Mouse (Mus musculus) erythroblast, adult 5-6 weeks (primary cell): ENCODE measurements around the gene Galnt7. TPM values are rescaled to one million over a fixed set of nuclear protein-coding genes. Genes with fewer than 3 reads are reported as not detected.

Experiments used
- ATAC-seq: replicated peaks from 2 replicates; pipeline ENCODE4 v1.8.0; 2016; ENCODE audit warnings: moderate number of reproducible peaks, mild to moderate bottlenecking, moderate TSS enrichment, inconsistent platforms; ENCODE audit not compliant: poor library complexity, low FRiP score, severe bottlenecking
- total RNA-seq, 2 experiments: library from RNA; stranded (forward) in 1 of 2; stranded (reverse) in 1 of 2; fragments of 150-400 nt in 1 of 2; fragments of 200-764, 138-1000 nt in 1 of 2; gene quantifications; 2 replicates each; pipeline versions ENCODE4 v1.2.3 to v1.2.4; 2015 to 2017; ENCODE audit warnings: low replicate concordance in 2 of 2

Gene Galnt7
- total RNA-seq, 2 experiments from 2014 or later: 2.2 to 3.3 TPM

- ATAC-seq: no peak
Observed at GRCm38 (mm10) chr8:57630148-57630547, 22.7 kb downstream of the Galnt7 start.

DNA sequence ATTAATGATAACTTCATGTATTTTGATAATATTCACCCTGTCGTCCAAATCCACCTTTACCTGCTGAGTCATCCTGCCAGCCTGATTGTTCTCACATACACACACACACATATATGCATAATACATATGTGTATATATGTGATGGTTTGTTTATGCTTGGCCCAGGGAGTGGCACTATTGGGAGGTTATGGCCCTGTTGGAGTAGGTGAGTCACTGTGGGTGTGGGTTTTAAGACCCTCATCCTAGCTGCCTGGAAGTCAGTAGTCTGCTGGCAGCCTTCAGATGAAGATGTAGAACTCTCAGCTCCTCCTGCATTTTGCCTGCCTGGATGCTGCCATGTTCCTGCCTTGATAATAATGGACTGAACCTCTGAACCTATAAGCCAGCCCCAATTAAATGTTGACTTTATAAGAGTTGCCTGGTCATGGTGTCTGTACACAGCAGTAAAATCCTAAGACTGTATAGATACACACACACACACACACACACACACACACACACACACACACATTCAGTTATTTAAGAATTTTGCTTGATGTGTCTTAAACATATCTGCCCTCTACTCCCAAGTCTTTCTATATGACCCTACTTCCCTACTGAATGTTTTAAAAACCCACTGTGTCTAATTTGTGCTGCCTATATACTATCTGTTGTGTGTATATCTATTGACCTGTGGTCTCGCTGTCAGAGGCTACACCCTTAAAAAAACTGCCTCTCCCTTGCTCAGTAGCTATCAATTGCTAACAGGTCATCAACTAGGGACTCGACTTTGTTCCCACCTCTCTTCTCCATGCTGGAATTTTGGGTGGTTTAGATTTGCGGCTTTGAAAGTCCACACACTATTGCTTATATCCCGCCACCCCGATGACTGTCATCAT is 23.8 kb downstream of the Galnt7 start:
- no peak for ATAC-seq

GRCm38 (mm10) chr8:57627946-57628786 is 24.7 kb downstream of the Galnt7 start:
- peak; percentile 62 for ATAC-seq

DNA sequence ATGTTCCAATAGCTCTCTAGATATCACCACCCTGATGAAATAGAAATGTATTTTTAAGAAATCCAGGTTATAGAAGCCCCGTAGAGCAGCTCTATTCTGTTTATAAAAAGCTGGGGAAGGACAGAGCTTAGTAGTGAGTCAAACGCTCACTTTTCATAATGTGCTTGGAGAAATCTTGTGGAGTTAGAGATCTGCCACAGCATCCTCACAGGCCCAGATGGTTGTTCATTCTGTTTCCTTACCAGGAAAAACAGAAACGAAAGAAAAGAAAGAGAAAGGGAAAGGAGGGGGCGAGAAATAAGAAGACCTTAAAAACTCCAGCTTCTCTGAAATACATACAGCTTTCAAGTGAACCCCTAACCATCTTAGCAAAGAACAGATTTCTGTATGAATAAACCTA is 28.9 kb downstream of the Galnt7 start:
- no peak for ATAC-seq

DNA sequence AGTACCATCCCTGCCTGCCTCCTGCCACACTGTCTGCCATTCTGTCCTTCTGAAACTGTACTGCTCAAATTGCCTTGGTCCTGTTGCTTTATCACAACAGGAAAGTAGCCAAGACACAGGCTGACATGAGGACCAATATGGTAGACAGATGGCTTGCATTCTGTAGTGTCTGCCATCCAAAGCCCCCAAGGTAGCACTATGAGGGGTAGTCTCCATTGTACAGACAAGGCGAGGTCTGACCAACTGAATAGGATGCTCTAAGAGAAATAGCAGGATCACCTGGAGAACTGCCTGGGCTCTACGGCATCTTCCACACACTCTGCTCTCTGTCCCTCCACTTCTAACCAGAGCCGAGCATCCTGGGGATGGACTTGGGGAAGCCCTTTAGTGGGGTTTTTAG is 29.8 kb downstream of the Galnt7 start:
- no peak for ATAC-seq

DNA sequence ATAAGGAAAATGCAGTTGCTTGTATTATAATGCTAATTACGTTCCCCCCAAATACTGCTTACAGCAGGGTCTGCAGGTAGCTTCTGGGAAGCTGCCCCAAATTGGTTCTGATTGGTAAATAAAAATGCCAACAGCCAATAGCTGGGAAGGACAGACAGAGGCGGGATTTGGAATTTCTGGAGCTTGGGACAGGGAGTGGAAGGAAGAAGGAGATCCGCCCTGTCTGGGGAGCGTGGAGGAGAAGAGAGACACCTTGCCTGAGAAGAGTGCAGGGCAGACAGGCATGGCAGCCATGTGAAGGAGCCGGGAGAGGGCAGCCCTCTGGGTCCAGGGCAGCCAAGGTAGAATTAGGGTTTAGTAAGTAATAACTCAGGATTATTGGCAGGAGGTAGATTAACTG is 35.9 kb downstream of the Galnt7 start:
- no peak for ATAC-seq

DNA sequence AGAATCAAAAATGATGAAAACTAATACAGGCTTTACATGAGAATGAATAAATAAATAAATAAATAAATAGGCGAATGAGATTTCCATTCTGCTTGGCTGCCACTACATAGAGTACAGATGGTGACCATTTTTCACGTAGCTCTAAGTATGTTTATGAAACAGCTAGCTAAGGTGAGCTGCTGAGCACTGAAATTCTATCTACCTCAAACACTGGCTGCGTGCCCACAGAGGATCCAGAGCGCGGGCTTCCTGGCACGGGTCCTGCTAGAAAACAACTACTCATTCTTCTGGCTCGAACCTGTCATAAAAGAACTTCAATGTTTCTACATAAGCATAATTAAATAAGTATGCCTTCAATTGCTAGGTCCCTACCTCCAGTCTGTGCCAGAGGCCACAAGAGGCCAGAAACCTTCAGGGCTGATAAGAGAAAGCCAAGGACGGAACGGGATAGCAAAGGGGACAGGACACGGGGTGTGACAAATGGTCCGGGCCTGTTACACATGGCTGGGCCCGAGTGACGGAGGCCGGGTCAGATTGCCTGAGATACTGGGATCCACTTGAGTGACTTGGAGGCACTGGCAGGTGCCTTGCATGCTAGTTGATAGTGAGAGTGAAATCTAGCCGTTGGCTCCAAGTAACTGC is 37.7 kb downstream of the Galnt7 start:
- ATAC-seq: no peak

DNA sequence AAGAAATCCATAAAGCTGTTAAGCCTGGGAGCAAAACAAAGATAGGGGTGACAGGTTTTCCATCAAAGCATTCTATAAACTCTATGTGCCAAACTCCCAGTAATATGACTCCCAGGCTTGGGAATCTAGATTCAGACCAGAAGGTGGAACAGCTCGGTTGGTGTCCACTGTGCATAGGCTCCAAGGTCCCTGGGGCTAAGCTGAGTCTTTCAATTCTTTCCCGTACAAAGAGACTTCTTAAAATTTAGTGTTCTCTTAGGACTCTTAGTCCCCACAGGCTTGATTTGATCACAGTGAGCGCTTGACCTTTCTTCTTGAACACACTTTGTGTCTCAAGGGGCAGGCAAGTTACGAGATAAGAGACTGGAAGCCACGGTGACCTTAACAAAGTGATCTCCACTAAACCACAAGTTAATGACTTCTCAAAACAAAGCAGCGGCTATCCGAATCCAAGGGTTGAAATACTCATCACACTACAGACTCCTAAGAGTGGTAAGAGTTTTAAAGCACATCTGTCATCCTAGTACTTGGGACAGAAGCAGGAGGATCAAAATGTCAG is 41.3 kb downstream of the Galnt7 start:
- no peak for ATAC-seq

DNA sequence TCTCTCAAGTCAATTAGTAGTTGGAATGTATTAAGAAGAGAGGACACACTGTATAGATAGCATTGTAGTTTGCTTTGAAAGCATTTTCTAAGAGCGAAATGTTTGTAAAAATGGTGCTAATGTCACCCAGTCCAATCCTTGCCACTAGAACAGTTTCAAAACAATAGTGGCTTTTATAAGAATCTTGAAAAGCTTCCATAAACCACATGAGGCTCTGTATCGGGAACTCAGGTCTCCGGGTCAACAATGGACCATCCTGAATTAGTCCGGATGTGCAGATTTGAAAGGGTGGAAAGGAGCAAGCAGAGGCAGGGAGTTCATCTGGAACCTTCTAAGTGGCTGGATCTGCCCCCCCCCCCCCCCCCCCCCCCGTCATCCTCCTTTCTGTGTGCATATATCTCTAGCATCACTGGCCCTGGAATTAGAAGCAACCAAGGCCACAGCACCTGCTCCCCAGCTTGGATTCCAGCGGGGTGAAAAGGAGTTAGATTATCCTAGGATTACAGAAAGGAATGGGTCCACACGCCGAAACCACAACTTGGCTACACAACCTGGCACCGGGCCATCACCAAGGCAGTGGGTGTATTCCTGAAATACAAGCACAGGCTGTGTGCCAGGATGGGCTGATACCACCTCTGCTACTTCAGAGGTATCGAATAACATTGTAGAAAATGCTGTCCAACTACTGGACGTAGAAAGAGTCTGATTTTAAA is 42.0 kb downstream of the Galnt7 start:
- ATAC-seq: no peak

- no peak for ATAC-seq
Observed at GRCm38 (mm10) chr8:57602511-57602910, 50.3 kb downstream of the Galnt7 start.

DNA sequence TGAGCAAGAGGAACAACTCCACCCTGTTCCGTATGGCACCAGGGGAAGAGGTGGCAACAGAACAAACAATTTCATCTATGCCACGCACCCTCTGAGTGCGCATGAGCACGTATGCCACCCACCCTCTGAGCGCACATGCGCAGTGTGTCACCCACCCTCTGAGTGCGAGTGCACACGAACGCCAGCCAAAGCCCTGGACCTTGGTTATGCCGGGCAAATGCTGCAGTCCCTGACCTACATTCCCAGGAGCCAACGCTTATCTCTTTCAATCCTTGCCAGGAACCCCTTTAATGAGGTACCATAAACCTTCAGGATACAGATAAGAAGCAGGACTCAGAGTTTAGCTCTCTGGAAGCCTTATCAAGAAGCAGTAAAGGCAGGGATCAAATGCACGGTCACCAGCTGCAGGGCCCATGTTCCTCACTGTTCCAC is 50.8 kb downstream of the Galnt7 start:
- no peak for ATAC-seq

GRCm38 (mm10) chr8:57599813-57600555 is 52.8 kb downstream of the Galnt7 start:
- no peak for ATAC-seq

GRCm38 (mm10) chr8:57595853-57596252 is 57.0 kb downstream of the Galnt7 start:
- ATAC-seq: no peak

- no peak for ATAC-seq
Observed at GRCm38 (mm10) chr8:57594175-57594885, 58.5 kb downstream of the Galnt7 start.

- ATAC-seq: no peak
Observed at GRCm38 (mm10) chr8:57592604-57593003, 60.2 kb downstream of the Galnt7 start.

DNA sequence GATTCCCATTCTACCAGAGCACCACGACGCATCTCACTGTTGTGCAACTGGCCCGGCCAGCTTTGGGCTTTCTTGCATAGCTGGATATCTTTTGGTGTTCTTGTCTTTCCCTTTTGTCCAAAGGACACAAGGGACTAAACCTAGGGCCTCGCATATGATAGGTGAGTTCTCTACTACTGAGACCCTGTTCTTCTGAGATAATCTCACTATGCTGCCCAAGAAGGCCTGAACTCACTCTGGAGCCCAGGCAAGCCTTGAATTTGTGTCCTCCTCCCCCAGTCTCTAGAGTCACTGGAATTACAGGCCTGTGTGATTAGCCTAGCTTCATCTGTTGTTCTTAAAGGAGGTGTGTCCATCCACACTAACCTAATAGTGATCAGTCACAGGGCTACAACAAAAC is 61.2 kb downstream of the Galnt7 start:
- no peak for ATAC-seq

- ATAC-seq: no peak
Observed at GRCm38 (mm10) chr8:57590015-57590414, 62.8 kb downstream of the Galnt7 start.

DNA sequence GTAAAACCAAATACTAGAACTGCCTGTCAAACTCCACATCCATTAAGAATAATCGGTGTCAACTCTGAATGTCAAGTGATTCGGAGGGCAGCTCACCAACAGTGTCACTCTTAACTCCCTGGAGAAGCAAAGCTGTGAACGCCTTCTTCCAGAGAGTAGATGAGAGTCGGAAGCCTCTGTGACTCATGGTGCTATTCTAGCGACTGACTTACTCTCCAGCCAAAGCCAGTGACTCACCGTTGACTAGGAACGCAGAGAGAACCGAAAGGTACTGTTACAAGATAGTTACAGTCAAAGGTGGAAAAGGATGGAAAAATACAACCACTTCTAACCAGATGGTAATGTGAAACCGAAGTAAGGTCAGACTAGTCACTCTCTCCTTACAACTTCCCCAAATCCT is 63.7 kb downstream of the Galnt7 start:
- ATAC-seq: no peak
